Mouse (Mus musculus): ENCODE data around the gene Pex26.

- no peak for TF ChIP-seq POLR2A (IDR thresholded peaks at IDR 0.05; ENCODE audit: borderline replicate concordance, control insufficient read depth, low read depth, low read length)
- no peak for TF ChIP-seq CTCF (IDR thresholded peaks at IDR 0.05; ENCODE audit: control insufficient read depth, insufficient read depth, low read length)
Measured at GRCm38 (mm10) chr6:121137222-121137621, 46.2 kb upstream of the Pex26 start.
